Mouse (Mus musculus) testis, adult 2 months (tissue): ENCODE results near the gene Rexo1.

Source experiments
- CTCF ChIP-seq: fragments of 200-500 bp; IDR thresholded peaks from 2 replicates; pipeline ENCODE4 v1.5.1; 2012; ENCODE audit warnings: low read depth, mild to moderate bottlenecking, inconsistent platforms, low read length, moderate library complexity; ENCODE audit not compliant: control insufficient read depth, insufficient read depth, insufficient replicate concordance
- POLR2A ChIP-seq: fragments of 200-500 bp; IDR thresholded peaks from 2 replicates; pipeline ENCODE4 v1.6.1; 2012; ENCODE audit warnings: low read depth, mild to moderate bottlenecking, inconsistent platforms, low read length, moderate library complexity; ENCODE audit not compliant: control insufficient read depth

DNA sequence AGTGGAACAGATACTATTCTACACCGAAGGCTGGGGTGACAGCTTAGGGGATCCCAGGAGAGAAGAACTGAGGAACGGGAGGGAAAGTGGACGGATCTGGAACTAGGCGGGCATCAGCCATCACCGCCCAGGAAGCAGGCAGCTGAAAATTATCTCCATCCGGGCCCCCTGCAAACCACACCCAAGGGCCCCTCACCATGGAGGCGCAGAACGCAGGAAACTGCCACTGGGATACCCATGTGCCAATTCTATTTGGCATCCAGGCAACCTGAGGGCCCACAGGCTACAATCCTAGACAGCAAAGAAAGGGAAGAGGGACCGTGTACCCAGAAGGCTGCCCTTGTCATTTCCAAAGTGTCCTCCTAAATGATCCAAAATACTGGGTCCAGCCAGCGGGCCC is 9.1 kb upstream of the Rexo1 start:
- TF ChIP-seq CTCF (no peak), POLR2A (no peak)
